Mouse (Mus musculus) heart, embryonic 13.5 days (tissue): Measurements from ENCODE around the gene Rom1. TPM values are rescaled to one million over a fixed set of nuclear protein-coding genes. Genes with fewer than 3 reads are reported as not detected.

Source experiments
- ATAC-seq: fragments of 200-750 bp; cut with Nextera tagmentation; 2 replicates; pipeline ENCODE4 v1.8.0; 2017; ENCODE audit warnings: moderate TSS enrichment; ENCODE audit not compliant: insufficient number of reproducible peaks, low FRiP score, low TSS enrichment; ENCODE audit errors: extremely low read depth
- H3K27ac ChIP-seq: fragments of 300-500 bp; sonication (generic); replicated peaks from 2 replicates; pipeline ENCODE4 v1.5.1; 2015; ENCODE audit warnings: moderate library complexity, mild to moderate bottlenecking, inconsistent platforms
- H3K27me3 ChIP-seq: fragments of 300-500 bp; sonication (generic); replicated peaks from 2 replicates; pipeline ENCODE4 v1.6.1; 2015; ENCODE audit warnings: mild to moderate bottlenecking, inconsistent platforms
- H3K36me3 ChIP-seq: fragments of 300-500 bp; sonication (generic); 2 replicates; pipeline ENCODE4 v1.6.1; 2015; ENCODE audit warnings: mild to moderate bottlenecking, inconsistent platforms
- H3K4me1 ChIP-seq: fragments of 300-500 bp; sonication (generic); 2 replicates; pipeline ENCODE4 v1.6.1; 2015; ENCODE audit warnings: inconsistent platforms
- H3K4me2 ChIP-seq: fragments of 300-500 bp; sonication (generic); 2 replicates; pipeline ENCODE4 v1.6.1; 2015; ENCODE audit warnings: inconsistent platforms, mild to moderate bottlenecking, moderate library complexity
- H3K4me3 ChIP-seq: fragments of 300-500 bp; sonication (generic); 2 replicates; pipeline ENCODE4 v1.5.1; 2015; ENCODE audit warnings: moderate library complexity, mild to moderate bottlenecking, inconsistent platforms
- H3K9ac ChIP-seq: fragments of 300-500 bp; sonication (generic); 2 replicates; pipeline ENCODE4 v1.6.1; 2015; ENCODE audit warnings: inconsistent platforms, mild to moderate bottlenecking, moderate library complexity
- H3K9me3 ChIP-seq: fragments of 300-500 bp; sonication (generic); 2 replicates; pipeline ENCODE4 v1.6.1; 2016; ENCODE audit warnings: inconsistent platforms
- WGBS: fragments of 180-500 bp; shearing (Covaris S2); methylation state at CpG from one replicate; pipeline ENCODE4 v1.1.7; 2015; ENCODE audit warnings: mixed read lengths; 5-methylcytosine and 5-hydroxymethylcytosine counted together
- polyA plus RNA-seq: library from polyadenylated mRNA; unstranded; fragments of >200 nt; fragmentation: Nextera tagmentation; extraction: Ambion mirVana; gene quantifications from 2 replicates; pipeline ENCODE4 v1.2.1, GENCODE M21; 2015

Rom1 gene
- polyA plus RNA-seq, 1 experiment from 2014 or later = 2.7 TPM

DNA sequence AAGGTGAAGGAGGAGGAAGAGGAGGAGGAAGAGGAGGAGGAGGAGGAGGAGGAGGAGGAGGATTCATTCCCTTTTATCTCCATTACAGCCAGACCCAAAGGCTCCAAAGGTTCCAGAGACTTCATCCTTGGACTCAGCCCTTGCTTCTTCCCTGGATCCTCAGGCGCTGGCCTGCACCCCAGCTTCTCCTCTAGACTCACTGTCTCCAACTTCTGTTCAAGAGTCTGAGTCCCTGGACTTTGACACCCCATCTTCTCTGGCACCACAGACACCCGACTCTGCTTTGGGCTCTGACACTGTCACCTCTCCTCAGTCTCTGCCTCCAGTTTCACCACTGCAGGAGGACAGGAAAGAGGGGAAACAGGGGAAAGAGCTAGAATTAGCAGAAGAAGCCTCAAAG lies 33.1 kb upstream of the Rom1 start:
- 83% methylated on average over 2 of the region's 2 CpGs for WGBS
- no peak overlapping the region for H3K4me3 ChIP-seq

DNA sequence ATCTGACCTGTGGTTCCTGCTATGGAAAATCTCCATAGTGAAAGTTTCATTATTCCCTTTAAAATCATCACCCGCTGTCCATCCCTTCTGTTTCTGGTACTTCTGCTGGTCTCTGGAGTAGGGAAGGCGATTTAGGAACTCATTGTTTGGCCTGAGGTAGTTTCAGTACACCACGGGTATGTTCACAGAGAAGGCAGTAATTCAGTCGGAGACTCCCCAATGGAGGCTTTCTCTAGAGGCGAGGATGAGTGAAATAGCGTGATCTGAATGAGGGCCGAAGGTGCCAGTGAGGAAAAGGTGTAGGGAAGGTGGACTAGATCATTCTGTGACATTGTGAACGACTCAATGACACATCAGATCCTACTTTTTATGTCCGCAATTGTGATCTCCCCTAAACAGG lies 25.0 kb upstream of the Rom1 start:
- ATAC-seq = no peak
- peaks cover 74% of the 10 kb centered on the region for H3K36me3 ChIP-seq
- H3K27ac ChIP-seq = peak overlapping the region; percentile 71
- H3K9ac ChIP-seq = peak overlapping the region; percentile 86
- peak overlapping the region; percentile 85 for H3K4me2 ChIP-seq
- H3K4me3 ChIP-seq = peak overlapping the region; percentile 71
- H3K9me3 ChIP-seq = no peaks in the 10 kb centered on the region
- WGBS = 8% methylated on average over 9 of the region's 9 CpGs
- H3K27me3 ChIP-seq = no peaks in the 10 kb centered on the region
- H3K4me1 ChIP-seq = peaks cover 24% of the 10 kb centered on the region

More for the DNA sequence above, 33.1 kb upstream of the Rom1 start:
- Histone ChIP-seq H3K36me3 (peaks cover 84% of the 10 kb centered on the region), H3K9ac (no peak overlapping the region), H3K27me3 (no peaks in the 10 kb centered on the region), H3K9me3 (no peaks in the 10 kb centered on the region), H3K27ac (no peak overlapping the region), H3K4me1 (peaks cover 12% of the 10 kb centered on the region), H3K4me2 (no peak overlapping the region)
- no peak for ATAC-seq

DNA sequence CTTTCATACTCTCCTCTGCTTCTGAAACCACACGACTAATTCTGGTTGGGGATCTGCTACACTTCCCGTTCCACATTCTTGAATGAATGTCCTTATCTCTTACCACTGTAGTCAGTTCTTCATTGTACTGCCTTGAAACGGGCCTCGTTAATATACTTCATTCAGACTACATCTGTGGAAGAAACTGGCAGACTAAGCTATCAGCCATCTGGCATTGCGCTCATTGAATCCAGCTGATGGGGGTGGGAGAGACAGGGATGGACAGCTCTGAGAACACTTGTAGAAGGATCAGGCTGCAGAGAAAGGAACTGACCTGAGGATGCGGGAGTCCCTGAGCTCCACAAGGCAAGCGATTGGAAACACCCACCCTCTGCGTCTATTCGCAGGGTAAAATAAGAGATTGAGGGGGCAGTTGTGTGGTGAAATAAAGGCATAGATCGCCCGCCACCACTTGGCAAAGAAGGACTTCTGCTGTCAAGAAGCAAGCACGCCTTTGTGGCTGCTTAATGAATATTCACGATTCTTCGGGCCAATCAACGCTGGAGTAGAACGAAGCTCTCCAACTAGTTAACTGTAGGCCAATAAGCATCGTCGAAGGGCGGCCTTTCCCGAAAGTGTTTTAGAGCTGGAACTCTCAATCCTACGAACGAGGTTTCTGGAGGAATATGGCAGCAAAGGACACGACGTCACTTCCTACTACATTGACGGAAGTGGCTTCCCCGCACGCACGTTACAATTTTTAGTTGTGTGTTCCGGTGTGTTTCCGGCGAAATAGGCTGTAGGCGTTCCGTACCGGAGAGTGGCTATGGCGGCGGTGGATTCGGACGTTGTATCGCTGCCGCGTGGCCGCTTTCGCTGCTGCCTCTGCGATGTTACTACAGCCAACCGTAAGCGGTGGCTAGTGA lies 24.2 kb upstream of the Rom1 start, which contains the start of gene Tut1:
Tut1 (plus strand) TSS at position 713 of the 905 bp plus-strand sequence.
- peak; percentile 86 for ATAC-seq
- H3K4me2 ChIP-seq = peak within 1 kb of the TSS; percentile 85
- H3K4me3 ChIP-seq = peak within 1 kb of the TSS; percentile 71
- WGBS = 1% methylated on average over 46 of the region's 46 CpGs
- H3K36me3 ChIP-seq = peaks cover 75% of the 10 kb centered on the region
- H3K27ac ChIP-seq = peak within 1 kb of the TSS; percentile 71
- peak within 1 kb of the TSS; percentile 86 for H3K9ac ChIP-seq
- H3K27me3 ChIP-seq = no peaks in the 10 kb centered on the region
- peaks cover 24% of the 10 kb centered on the region for H3K4me1 ChIP-seq
- no peaks in the 10 kb centered on the region for H3K9me3 ChIP-seq

DNA sequence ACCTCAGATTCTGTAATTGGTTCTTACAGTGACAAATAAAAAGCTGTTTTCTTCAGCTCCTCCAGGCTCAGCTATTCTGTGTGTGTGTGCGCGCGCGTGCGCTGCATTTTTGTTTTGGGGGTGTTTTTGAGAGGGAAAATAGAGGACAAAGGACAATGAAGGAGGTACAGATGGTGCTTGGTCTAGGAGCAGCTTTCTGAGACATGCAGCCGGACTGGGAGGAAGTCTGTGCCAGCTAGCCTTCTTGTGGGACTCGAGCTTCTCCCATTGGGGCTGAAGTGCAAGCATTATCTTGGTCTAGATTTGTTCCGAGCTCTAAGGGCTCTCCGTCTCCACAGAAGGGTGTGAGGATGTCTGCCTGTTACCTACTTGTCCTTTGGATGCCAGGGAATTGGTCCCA lies 23.1 kb upstream of the Rom1 start:
- Histone ChIP-seq H3K9me3 (no peaks in the 10 kb centered on the region), H3K4me3 (no peak overlapping the region), H3K9ac (peak overlapping the region; percentile 86; the same call in 1 of the 2 replicates), H3K27me3 (no peaks in the 10 kb centered on the region), H3K36me3 (peaks cover 76% of the 10 kb centered on the region), H3K4me1 (peaks cover 24% of the 10 kb centered on the region), H3K4me2 (no peak overlapping the region), H3K27ac (peak overlapping the region; percentile 71; the same call in 1 of the 2 replicates)
- no peak for ATAC-seq
- 83% methylated on average over 9 of the region's 9 CpGs for WGBS

DNA sequence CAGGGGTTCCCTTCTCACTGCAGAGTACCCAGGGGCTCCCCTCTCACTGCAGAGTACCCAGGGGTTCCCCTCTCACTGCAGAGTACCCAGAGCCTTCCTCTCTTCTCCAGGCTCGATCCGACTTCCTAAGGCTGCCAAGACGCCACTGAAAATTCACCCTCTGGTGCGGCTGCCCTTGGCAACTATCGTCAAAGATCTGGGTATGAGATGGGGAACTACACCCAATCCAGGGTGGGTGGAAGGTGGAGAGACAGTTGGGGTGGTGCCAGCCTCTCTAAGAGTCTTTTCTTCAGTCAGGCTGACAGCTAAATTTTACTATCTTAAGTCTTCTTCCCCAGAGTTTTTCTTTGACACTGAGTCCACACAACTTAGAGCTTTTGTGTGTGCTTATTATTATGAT lies 21.0 kb upstream of the Rom1 start:
- Histone ChIP-seq H3K4me3 (no peak overlapping the region), H3K4me1 (peaks cover 26% of the 10 kb centered on the region), H3K36me3 (peaks cover 77% of the 10 kb centered on the region), H3K9ac (no peak overlapping the region), H3K27ac (no peak overlapping the region), H3K4me2 (no peak overlapping the region), H3K27me3 (no peaks in the 10 kb centered on the region), H3K9me3 (no peaks in the 10 kb centered on the region)
- no peak for ATAC-seq
- WGBS = 94% methylated on average over 5 of the region's 5 CpGs

DNA sequence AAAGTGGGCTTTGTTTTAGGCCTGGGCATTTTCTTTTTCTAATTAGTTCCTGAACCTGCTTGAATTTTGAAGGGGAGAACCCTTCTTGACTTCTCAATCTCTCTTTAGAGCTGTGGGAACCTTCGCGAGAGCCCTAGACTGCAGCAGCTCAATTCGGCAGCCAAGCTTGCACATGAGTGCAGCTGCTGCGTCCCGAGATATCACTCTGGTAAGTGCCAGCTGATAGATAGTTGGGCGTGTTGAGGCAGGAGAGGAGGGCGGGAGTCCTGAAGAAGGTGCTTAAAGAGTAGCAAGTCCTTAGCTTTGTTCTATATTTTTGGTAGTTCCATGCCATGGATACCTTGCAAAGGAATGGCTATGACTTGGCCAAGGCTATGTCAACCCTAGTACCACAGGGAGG lies 17.8 kb upstream of the Rom1 start:
- Histone ChIP-seq H3K36me3 (peaks cover 80% of the 10 kb centered on the region), H3K4me3 (no peak overlapping the region), H3K27me3 (no peaks in the 10 kb centered on the region), H3K9ac (no peak overlapping the region), H3K9me3 (no peaks in the 10 kb centered on the region), H3K4me2 (no peak overlapping the region), H3K27ac (no peak overlapping the region), H3K4me1 (peaks cover 30% of the 10 kb centered on the region)
- ATAC-seq = no peak
- 81% methylated on average over 7 of the region's 7 CpGs for whole genome bisulfite sequencing

DNA sequence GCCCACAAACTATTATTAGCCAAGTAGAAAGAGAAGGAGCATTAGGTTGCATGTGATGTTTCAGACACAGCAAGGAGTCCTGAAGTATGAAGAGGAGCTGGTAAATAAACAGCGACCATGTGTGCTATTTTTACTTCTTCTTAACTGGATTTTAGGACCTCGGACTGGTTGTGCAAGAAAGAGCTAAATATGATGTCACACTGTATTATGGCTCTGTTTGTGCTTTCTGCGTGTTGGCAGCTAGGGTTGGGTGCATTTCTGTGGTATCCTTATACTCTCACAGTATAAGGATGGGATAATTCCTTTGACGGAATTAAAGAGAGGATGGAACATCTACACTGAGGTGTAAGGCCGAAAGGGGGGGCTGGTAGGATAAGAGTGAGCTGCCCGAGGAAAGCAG lies 16.1 kb upstream of the Rom1 start:
- 72% methylated on average over 6 of the region's 6 CpGs for WGBS
- peaks cover 64% of the 10 kb centered on the region for H3K36me3 ChIP-seq
- peak overlapping the region; percentile 92 for H3K4me3 ChIP-seq
- peaks cover 39% of the 10 kb centered on the region for H3K4me1 ChIP-seq
- H3K4me2 ChIP-seq = peak overlapping the region; percentile 82
- ATAC-seq = no peak
- peak overlapping the region; percentile 55 for H3K27ac ChIP-seq
- H3K27me3 ChIP-seq = no peaks in the 10 kb centered on the region
- no peaks in the 10 kb centered on the region for H3K9me3 ChIP-seq
- H3K9ac ChIP-seq = peak overlapping the region; percentile 98

DNA sequence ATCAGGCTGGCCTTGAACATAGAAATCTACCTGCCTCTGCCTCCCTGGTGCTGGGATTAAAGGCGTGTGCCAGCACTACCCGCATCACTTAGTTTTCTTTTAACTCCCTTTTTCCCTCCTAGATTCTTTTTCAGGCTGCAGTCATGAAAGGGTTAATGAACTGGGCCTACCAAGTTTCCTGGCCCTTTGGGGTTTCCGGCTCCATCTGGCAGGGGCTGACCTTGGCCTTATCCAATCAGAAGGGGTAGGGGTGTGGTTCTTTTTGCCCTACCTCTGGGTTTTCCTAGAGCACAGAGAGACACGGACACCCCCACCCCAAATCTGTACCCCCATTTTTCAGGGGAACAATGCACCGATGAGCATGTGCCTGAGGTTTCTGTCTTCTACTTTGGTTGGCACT lies 15.6 kb upstream of the Rom1 start:
- no peaks in the 10 kb centered on the region for H3K27me3 ChIP-seq
- peak overlapping the region; percentile 55 for H3K27ac ChIP-seq
- H3K4me3 ChIP-seq = peak overlapping the region; percentile 92
- peaks cover 59% of the 10 kb centered on the region for H3K36me3 ChIP-seq
- H3K9me3 ChIP-seq = no peaks in the 10 kb centered on the region
- peaks cover 39% of the 10 kb centered on the region for H3K4me1 ChIP-seq
- no peak for ATAC-seq
- H3K4me2 ChIP-seq = peak overlapping the region; percentile 82
- peak overlapping the region; percentile 98 for H3K9ac ChIP-seq
- WGBS = 29% methylated on average over 5 of the region's 5 CpGs

DNA sequence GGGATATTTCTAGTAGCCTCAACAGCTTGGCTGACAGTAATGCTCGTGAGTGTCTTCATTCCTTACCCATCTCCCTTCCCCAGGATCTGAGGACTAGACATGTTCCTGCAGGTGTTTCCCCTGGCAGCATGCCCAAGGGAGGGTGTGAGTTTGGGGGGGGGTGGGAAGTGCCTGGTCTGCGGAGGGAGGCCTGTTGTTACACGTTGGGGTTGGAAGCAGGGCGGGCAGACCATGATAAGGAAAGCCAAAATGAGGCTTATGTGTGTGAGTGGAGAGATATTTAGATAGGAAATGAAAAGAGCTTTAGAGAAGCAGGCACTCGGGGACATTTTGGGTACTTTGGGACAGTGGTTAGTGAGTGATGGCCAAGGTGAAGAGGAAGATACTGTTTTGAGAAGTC lies 14.9 kb upstream of the Rom1 start:
- H3K36me3 ChIP-seq = peaks cover 59% of the 10 kb centered on the region
- WGBS = 36% methylated on average over 5 of the region's 5 CpGs
- H3K9me3 ChIP-seq = no peaks in the 10 kb centered on the region
- ATAC-seq = no peak
- peak overlapping the region; percentile 92 for H3K4me3 ChIP-seq
- H3K4me1 ChIP-seq = peaks cover 39% of the 10 kb centered on the region
- H3K27me3 ChIP-seq = no peaks in the 10 kb centered on the region
- peak overlapping the region; percentile 46 for H3K27ac ChIP-seq
- peak overlapping the region; percentile 98 for H3K9ac ChIP-seq
- H3K4me2 ChIP-seq = peak overlapping the region; percentile 82

DNA sequence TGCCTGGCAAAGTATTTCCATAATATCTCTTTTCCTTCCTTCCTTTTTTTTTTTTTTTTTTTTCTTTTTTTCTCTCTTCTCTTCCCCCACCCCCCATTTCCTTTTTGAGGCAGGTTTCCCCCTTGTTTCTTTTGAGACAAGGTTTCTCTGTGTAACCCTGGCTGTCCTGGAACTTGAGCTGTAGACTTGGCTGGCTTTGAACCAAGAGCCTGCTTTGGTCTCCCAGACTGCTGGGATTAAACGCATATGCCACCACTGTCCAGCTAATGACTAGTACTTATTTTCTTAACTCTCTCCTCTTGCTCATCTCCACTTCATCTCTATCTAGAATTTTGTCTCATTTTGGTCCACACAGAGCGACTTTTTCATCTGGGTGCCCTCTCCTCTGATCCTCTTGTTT lies 13.9 kb upstream of the Rom1 start:
- peak overlapping the region; percentile 82 for H3K4me2 ChIP-seq
- peak overlapping the region; percentile 92 for H3K4me3 ChIP-seq
- H3K9ac ChIP-seq = peak overlapping the region; percentile 98
- H3K9me3 ChIP-seq = no peaks in the 10 kb centered on the region
- no peaks in the 10 kb centered on the region for H3K27me3 ChIP-seq
- H3K36me3 ChIP-seq = peaks cover 59% of the 10 kb centered on the region
- WGBS = 60% methylated on average over 2 of the region's 2 CpGs
- peak overlapping the region; percentile 98; the same call in 1 of the 2 replicates for H3K27ac ChIP-seq
- no peak for ATAC-seq
- H3K4me1 ChIP-seq = peaks cover 39% of the 10 kb centered on the region

DNA sequence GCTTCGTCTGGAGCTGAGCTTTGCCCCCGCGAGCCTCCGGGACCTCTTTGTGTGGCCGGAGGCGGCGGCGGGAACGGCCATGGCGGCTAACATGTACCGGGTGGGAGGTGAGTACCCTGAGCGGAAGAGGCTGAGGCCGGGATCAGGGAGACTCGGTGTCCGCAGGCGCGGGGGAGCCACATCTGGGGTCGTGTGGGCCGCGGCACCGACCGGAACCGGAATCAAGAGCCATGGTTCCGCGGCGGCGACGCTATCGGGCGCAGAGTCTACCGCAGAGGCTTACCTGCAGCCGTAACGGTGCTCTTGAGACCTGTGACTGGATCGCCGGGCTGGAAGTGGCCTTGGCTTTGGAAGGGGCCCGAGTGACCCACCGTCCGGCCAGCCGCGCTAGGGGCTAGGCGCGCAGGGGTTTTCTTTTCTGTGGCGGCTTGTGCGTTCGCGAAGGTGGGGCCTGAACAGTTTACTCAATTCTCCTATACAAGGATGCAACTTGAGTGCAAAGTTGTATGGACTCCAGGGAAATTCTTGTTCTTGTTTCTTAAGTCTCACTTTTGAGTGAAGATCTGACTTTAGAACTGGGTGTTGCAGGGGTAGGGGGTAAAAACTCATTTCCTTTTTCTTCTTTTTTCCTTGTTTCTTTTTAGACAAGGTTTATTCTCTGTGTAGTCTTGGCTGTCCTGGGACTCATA lies 13.3 kb upstream of the Rom1 start:
- ATAC-seq = peak; percentile 20; the same call in 1 of the 2 replicates
- Histone ChIP-seq H3K4me2 (peak overlapping the region; percentile 82), H3K27me3 (no peaks in the 10 kb centered on the region), H3K4me1 (peaks cover 39% of the 10 kb centered on the region), H3K9me3 (no peaks in the 10 kb centered on the region), H3K4me3 (peak overlapping the region; percentile 92), H3K36me3 (peaks cover 58% of the 10 kb centered on the region), H3K27ac (peak overlapping the region; percentile 98), H3K9ac (peak overlapping the region; percentile 98)
- WGBS = under 1% methylated on average over 46 of the region's 46 CpGs
